Mouse (Mus musculus) brain, embryonic 14.5 days (tissue): ENCODE data around the gene Adamtsl5.

Experiments used
- CTCF ChIP-seq: fragments of 200-500 bp; IDR thresholded peaks from 2 replicates; pipeline ENCODE4 v1.5.1; 2012; ENCODE audit warnings: inconsistent platforms, mild to moderate bottlenecking, moderate library complexity, borderline replicate concordance; ENCODE audit not compliant: insufficient read depth, insufficient read length; ENCODE audit errors: extremely low read depth
- POLR2A ChIP-seq: fragments of 200-500 bp; IDR thresholded peaks from 2 replicates; pipeline ENCODE4 v1.6.1; 2012; ENCODE audit warnings: mild to moderate bottlenecking, inconsistent platforms, borderline replicate concordance; ENCODE audit not compliant: poor library complexity, insufficient read depth, insufficient read length, severe bottlenecking; ENCODE audit errors: extremely low read depth

- TF ChIP-seq POLR2A (no peak), CTCF (no peak)
Measured at GRCm38 (mm10) chr10:80312586-80313504, 35.4 kb downstream of the Adamtsl5 start.
